Mouse (Mus musculus) CH12.LX (cell line): ENCODE measurements around the gene Racgap1. TPM values are rescaled to one million over a fixed set of nuclear protein-coding genes. Genes with fewer than 3 reads are reported as not detected.

Source experiments
- DNase-seq: peaks from one replicate; pipeline ENCODE4 v3.0.0-alpha.2; 2013; ENCODE audit errors: extremely low read depth
- H3K27ac ChIP-seq: 2 replicates; pipeline ENCODE4 v1.5.1; 2012; ENCODE audit warnings: low read depth, mild to moderate bottlenecking, control low read depth, moderate library complexity; ENCODE audit not compliant: insufficient read depth
- H3K27me3 ChIP-seq: replicated peaks from 2 replicates; pipeline ENCODE3; 2012; ENCODE audit warnings: inconsistent platforms
- H3K36me3 ChIP-seq, 2 experiments: replicated peaks in 1 of 2; 2 replicates each; pipeline versions ENCODE3 to v1.6.1; 2012; ENCODE audit warnings: inconsistent platforms in 1 of 2, low read length in 1 of 2, mild to moderate bottlenecking in 1 of 2, mixed read lengths in 1 of 2, moderate library complexity in 1 of 2; ENCODE audit not compliant: control insufficient read depth in 1 of 2, insufficient read depth in 1 of 2
- H3K4me1 ChIP-seq, 2 experiments: 2 replicates each; pipeline ENCODE4 v1.6.1; 2012; ENCODE audit warnings: inconsistent platforms in 1 of 2, moderate library complexity in 1 of 2; ENCODE audit not compliant: insufficient read depth in 2 of 2, control insufficient read depth in 1 of 2
- H3K4me2 ChIP-seq: 2 replicates; pipeline ENCODE4 v1.6.1; 2012; ENCODE audit warnings: low read depth, mild to moderate bottlenecking, control low read depth; ENCODE audit not compliant: poor library complexity, insufficient read depth, severe bottlenecking
- H3K4me3 ChIP-seq, 3 experiments: fragments of 150-350 bp in 1 of 3; sonication (generic) in 1 of 3; replicated peaks in 1 of 3; 2 replicates each; pipeline versions ENCODE3 to v1.5.1; 2011 to 2012; ENCODE audit warnings: low read depth in 2 of 3, low read length in 2 of 3, mild to moderate bottlenecking in 2 of 3, moderate library complexity in 2 of 3, control low read depth in 1 of 3, improper control_type of control experiment in 1 of 3, inconsistent platforms in 1 of 3, mixed read lengths in 1 of 3; ENCODE audit not compliant: poor library complexity in 1 of 3
- H3K79me2 ChIP-seq: replicated peaks from 2 replicates; pipeline ENCODE4 v1.6.1; 2012; ENCODE audit warnings: mild to moderate bottlenecking, moderate library complexity; ENCODE audit not compliant: control insufficient read depth, poor library complexity, insufficient read depth, severe bottlenecking; ENCODE audit errors: extremely low read depth
- H3K9ac ChIP-seq: 2 replicates; pipeline ENCODE4 v1.6.1; 2012; ENCODE audit warnings: low read depth, mild to moderate bottlenecking, control low read depth, moderate library complexity; ENCODE audit not compliant: insufficient read depth
- H3K9me3 ChIP-seq: replicated peaks from 2 replicates; pipeline ENCODE3; 2012; ENCODE audit warnings: low read length, inconsistent platforms, mixed read lengths
- CTCF ChIP-seq, 2 experiments: IDR thresholded peaks in 1 of 2; conservative IDR thresholded peaks in 1 of 2; 2 replicates each; pipeline ENCODE4 v1.5.1; 2011 to 2012; ENCODE audit warnings: low read depth in 2 of 2, low read length in 2 of 2, improper control_type of control experiment in 1 of 2, inconsistent platforms in 1 of 2, mild to moderate bottlenecking in 1 of 2, moderate library complexity in 1 of 2
- GABPA ChIP-seq: IDR thresholded peaks from 2 replicates; pipeline ENCODE4 v1.6.1; 2012; ENCODE audit warnings: low read depth, low read length, improper control_type of control experiment, inconsistent platforms; ENCODE audit not compliant: insufficient replicate concordance
- HCFC1 ChIP-seq: IDR thresholded peaks from 2 replicates; pipeline ENCODE4 v1.6.1; 2012; ENCODE audit warnings: low read depth, mild to moderate bottlenecking, inconsistent platforms, low read length, improper control_type of control experiment
- JUN ChIP-seq: IDR thresholded peaks from 2 replicates; pipeline ENCODE4 v1.6.1; 2011; ENCODE audit warnings: low read depth, mild to moderate bottlenecking, low read length, improper control_type of control experiment, moderate library complexity; ENCODE audit not compliant: insufficient read depth
- JUND ChIP-seq: conservative IDR thresholded peaks from 2 replicates; pipeline ENCODE4 v1.6.1; 2011; ENCODE audit warnings: low read depth, low read length, improper control_type of control experiment
- MAFK ChIP-seq: IDR thresholded peaks from 2 replicates; pipeline ENCODE4 v1.6.1; 2011; ENCODE audit warnings: low read length, improper control_type of control experiment; ENCODE audit not compliant: insufficient replicate concordance
- MAZ ChIP-seq: IDR thresholded peaks from 2 replicates; pipeline ENCODE4 v1.6.1; 2012; ENCODE audit warnings: low read depth, mild to moderate bottlenecking, inconsistent platforms, low read length, improper control_type of control experiment, moderate library complexity
- MYC ChIP-seq: IDR thresholded peaks from 2 replicates; pipeline ENCODE4 v1.6.1; 2011; ENCODE audit warnings: low read depth, mild to moderate bottlenecking, improper control_type of control experiment, low read length
- NELFE ChIP-seq: IDR thresholded peaks from 2 replicates; pipeline ENCODE4 v1.6.1; 2011; ENCODE audit warnings: low read depth, low read length, improper control_type of control experiment
- RAD21 ChIP-seq: IDR thresholded peaks from 2 replicates; pipeline ENCODE4 v1.6.1; 2011; ENCODE audit warnings: low read depth, mild to moderate bottlenecking, low read length, improper control_type of control experiment, moderate library complexity
- SIN3A ChIP-seq: IDR thresholded peaks from 2 replicates; pipeline ENCODE4 v1.6.1; 2012; ENCODE audit warnings: low read length, improper control_type of control experiment, inconsistent platforms
- UBTF ChIP-seq: IDR thresholded peaks from 2 replicates; pipeline ENCODE4 v1.6.1; 2012; ENCODE audit warnings: low read depth, mild to moderate bottlenecking, inconsistent platforms, low read length, improper control_type of control experiment, moderate library complexity
- ZC3H11A ChIP-seq: IDR thresholded peaks from 2 replicates; pipeline ENCODE4 v1.6.1; 2012; ENCODE audit warnings: low read depth, mild to moderate bottlenecking, inconsistent platforms, low read length, improper control_type of control experiment
- ZKSCAN1 ChIP-seq: IDR thresholded peaks from 2 replicates; pipeline ENCODE4 v1.6.1; 2012; ENCODE audit warnings: low read depth, inconsistent platforms, low read length, improper control_type of control experiment, borderline replicate concordance
- ZMIZ1 ChIP-seq: IDR thresholded peaks from 2 replicates; pipeline ENCODE4 v1.6.1; 2012; ENCODE audit warnings: low read depth, mild to moderate bottlenecking, inconsistent platforms, low read length, improper control_type of control experiment
- ZNF384 ChIP-seq: IDR thresholded peaks from 2 replicates; pipeline ENCODE4 v1.6.1; 2012; ENCODE audit warnings: low read depth, low read length, improper control_type of control experiment, inconsistent platforms
- dilution Hi-C: fragments of 300-500 bp; cut with MboI; formaldehyde crosslinking; loops from 2 replicates; pipeline ENCODE4 v1.14.3; 2020; ENCODE audit warnings: low sequenced_read_pairs; ENCODE audit not compliant: extremely low pct_unique_long_range_greater_than_20kb, extremely low pct_ligation_motif_present
- in situ Hi-C: fragments of 300-500 bp; cut with MboI; formaldehyde crosslinking; loops from 3 replicates; pipeline ENCODE4 v1.14.3; 2019; ENCODE audit warnings: low sequenced_read_pairs, low pct_ligation_motif_present, low pct_unique_long_range_greater_than_20kb, mixed read lengths
- polyA plus RNA-seq: library from polyadenylated mRNA; unstranded; fragments of >175 nt; gene quantifications from 2 replicates; pipeline ENCODE4 v1.2.1, GENCODE M21; 2012; ENCODE audit warnings: low read depth; ENCODE audit not compliant: insufficient read length
- total RNA-seq, 2 experiments: library from RNA; depleted of rRNA; stranded (reverse); fragments of 300-350 nt in 1 of 2; fragments of >200 nt in 1 of 2; gene quantifications; 2 replicates each; pipeline ENCODE4 v1.2.3; 2012 to 2014

Racgap1 gene
- total and polyA plus RNA-seq, 3 experiments = 97.9 to 131 (median 130) TPM

GRCm38 (mm10) chr15:99637405-99638123, 13.9 kb downstream of the Racgap1 start:
- Histone ChIP-seq H3K4me3 (no peak overlapping the region), H3K36me3 (peaks cover 49 to 87% of the 10 kb centered on the region in 2 experiments)
- TF ChIP-seq SIN3A (no peak), NELFE (no peak), HCFC1 (no peak), MAFK (no peak), CTCF (conservative IDR thresholded peaks at IDR 0.05 in 1 of 2, IDR thresholded peaks at IDR 0.05 in 1 of 2; ENCODE audit: low read depth in 2 of 2, low read length in 2 of 2) (no peak), RAD21 (no peak), ZNF384 (no peak), MAZ (no peak)
- TF ChIP-seq, all 38 proteins: peak for 0
- H3K9ac ChIP-seq = no peak overlapping the region
- no peak for DNase-seq
- H3K4me1 ChIP-seq = peaks cover 0 to 3% of the 10 kb centered on the region in 2 experiments; a peak in 2 of 4 replicates
- in situ Hi-C loops = no loop called here
- dilution Hi-C loops = no loop called here
- H3K9me3 ChIP-seq = no peaks in the 10 kb centered on the region
- H3K4me2 ChIP-seq = no peak overlapping the region
- no peak overlapping the region for H3K27ac ChIP-seq
- H3K27me3 ChIP-seq = no peaks in the 10 kb centered on the region
- peaks cover 2% of the 10 kb centered on the region for H3K79me2 ChIP-seq

- no peak overlapping the region for H3K4me3 ChIP-seq
- no peaks in the 10 kb centered on the region; a peak in 1 of 4 replicates for H3K4me1 ChIP-seq
- no peak overlapping the region for H3K4me2 ChIP-seq
- H3K9me3 ChIP-seq = peaks cover 8% of the 10 kb centered on the region
- DNase-seq = no peak
- no peak overlapping the region for H3K9ac ChIP-seq
- peaks cover 67 to 91% of the 10 kb centered on the region in 2 experiments for H3K36me3 ChIP-seq
- H3K27me3 ChIP-seq = no peaks in the 10 kb centered on the region
- in situ Hi-C loops (no loop called here), dilution Hi-C loops (no loop called here)
- H3K27ac ChIP-seq = no peak overlapping the region
- H3K79me2 ChIP-seq = no peaks in the 10 kb centered on the region; the same call in 1 of the 2 replicates
- TF ChIP-seq MYC = no peak
- no peak for TF ChIP-seq ZKSCAN1
- no peak for TF ChIP-seq UBTF
- no peak for TF ChIP-seq CTCF (conservative IDR thresholded peaks at IDR 0.05 in 1 of 2, IDR thresholded peaks at IDR 0.05 in 1 of 2; ENCODE audit: low read depth in 2 of 2, low read length in 2 of 2)
- no peak for TF ChIP-seq ZMIZ1
- no peak for TF ChIP-seq MAZ
- TF ChIP-seq JUND = no peak
- TF ChIP-seq HCFC1 = no peak
- TF ChIP-seq ZC3H11A = no peak
- no peak for TF ChIP-seq GABPA
- no peak for TF ChIP-seq JUN
Observed at GRCm38 (mm10) chr15:99634702-99635101, 16.8 kb downstream of the Racgap1 start.
